Mouse (Mus musculus): ENCODE measurements at regions not wholly inside any gene's neighbourhood (a gene's known extent, or its start where the extent isn't known, plus 50 kb on each side); places are given as distances from the start of the nearest gene placed in this dataset.
"Not testable (repeated sequence)": the region's sequence is repeated elsewhere in the genome, so short reads cannot be mapped to it uniquely, and the experiment has no call there.

DNA sequence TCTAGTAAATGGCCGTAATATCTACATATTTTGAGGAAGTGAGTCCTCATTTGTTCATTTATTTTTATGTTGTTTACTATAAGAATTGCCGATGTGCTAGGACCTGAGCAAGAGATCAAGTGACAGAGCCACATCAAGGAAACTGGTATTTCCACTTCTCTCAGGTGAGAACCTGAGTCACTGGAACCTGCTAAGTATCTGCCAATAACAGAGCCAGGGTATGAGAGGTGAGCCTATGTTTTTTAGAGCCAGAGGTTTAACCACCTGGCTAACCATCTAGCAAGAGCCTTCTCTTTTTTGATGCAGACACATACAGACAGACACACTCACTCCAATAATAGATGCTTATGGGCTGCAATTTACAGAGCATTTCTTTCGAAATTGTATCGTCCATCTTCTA is 101.2 kb upstream of the Fam78b start:
- no peak for DNase-seq (ENCODE audit: low read depth, low spot score)

DNA sequence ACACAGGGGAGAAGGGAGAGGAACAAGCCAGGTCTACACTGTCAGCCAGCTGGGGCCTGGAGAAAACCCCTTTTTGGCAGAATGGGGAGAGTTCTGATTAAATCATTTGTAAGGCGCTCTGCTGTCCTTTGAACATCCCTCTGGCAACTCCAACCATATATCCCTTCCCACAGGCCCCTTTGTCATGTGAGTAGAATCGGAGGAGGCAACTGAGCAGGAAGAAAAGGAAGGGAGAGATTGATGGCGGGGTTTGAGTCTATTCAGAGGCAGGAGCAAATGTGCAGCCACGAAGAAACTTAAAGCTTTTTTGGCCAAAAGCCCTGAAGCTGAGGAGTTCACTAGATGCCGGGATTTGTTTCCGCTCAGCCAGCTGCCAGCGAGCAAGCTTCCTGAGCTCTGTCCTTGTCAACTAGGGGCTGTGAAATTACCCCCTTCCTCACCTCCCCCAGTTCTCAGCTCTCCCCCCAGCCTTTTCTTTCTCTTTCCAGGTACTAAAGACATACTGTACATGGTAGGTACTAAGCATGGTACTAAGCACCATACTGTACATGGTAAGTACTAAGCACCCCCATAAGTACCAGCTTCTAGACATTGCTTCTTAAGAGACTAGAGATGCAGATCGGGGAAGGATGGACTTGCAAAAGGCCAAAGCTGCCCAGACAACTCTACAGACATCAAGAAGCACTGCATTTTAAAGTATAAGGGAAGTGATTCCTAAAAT is 100.6 kb upstream of the Fam78b start:
- no peak for DNase-seq (ENCODE audit: low read depth, low spot score)

GRCm38 (mm10) chr1:166901574-166901973 is 99.6 kb upstream of the Fam78b start:
- DNase-seq (ENCODE audit: low read depth, low spot score), result no peak

GRCm38 (mm10) chr1:166903417-166903816 is 97.8 kb upstream of the Fam78b start:
- no peak for DNase-seq (ENCODE audit: low read depth, low spot score)

DNA sequence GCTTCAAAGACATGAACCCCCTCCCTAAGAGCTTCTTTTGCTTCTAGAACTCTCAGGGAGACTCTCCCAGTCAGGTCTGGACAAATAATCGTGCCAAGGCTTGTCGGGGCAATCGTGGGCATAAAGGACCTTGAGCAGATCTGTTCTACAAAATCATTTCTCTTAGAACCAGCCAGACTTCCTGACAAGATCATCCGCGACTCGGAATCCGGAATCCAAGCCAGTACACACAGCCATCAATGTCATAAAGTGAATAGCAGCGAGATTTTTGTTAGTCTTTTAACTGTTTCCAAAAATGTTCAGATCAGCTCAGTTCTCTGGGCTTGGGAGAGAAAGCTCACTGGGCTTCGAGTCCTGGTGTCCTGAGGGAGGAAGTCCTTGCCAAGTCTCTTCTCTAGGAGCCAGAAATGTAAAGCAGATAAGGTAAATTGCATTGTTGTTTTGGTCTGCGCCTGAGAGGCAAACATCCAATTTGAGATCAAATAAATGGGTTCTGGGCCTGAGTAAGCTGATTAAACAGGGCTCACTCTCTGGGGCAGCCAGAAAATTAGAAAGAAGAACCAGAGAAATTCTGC is 92.9 kb upstream of the Fam78b start:
- no peak for DNase-seq (ENCODE audit: low read depth, low spot score)

DNA sequence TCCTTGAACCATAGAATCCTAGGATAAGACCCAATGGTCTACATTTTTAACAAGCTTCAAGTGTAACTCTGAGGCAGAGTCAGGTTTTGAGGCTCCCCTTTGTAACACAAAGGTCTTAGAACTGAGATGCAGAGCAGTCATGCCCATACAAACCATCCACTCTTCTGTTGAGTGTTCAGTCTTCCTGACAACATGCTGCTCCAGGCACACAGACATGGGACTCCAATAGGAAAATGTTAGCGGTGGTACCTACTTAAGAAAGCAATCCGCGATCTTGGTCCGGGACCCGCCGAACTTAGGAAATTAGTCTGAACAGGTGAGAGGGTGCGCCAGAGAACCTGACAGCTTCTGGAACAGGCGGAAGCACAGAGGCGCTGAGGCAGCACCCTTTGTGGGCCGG is 89.0 kb upstream of the Fam78b start:
- DNase-seq (ENCODE audit: low read depth, low spot score), result peak; percentile 4

GRCm38 (mm10) chr1:166922911-166923712 is 78.1 kb upstream of the Fam78b start:
- DNase-seq (ENCODE audit: low read depth, low spot score), result no peak

GRCm38 (mm10) chr1:166923713-166923975 is 77.6 kb upstream of the Fam78b start:
- DNase-seq (ENCODE audit: low read depth, low spot score), result no peak

GRCm38 (mm10) chr1:166924126-166924525 is 77.1 kb upstream of the Fam78b start:
- DNase-seq (ENCODE audit: low read depth, low spot score), result no peak

GRCm38 (mm10) chr1:166926078-166926477 is 75.1 kb upstream of the Fam78b start:
- DNase-seq (ENCODE audit: low read depth, low spot score), result no peak

DNA sequence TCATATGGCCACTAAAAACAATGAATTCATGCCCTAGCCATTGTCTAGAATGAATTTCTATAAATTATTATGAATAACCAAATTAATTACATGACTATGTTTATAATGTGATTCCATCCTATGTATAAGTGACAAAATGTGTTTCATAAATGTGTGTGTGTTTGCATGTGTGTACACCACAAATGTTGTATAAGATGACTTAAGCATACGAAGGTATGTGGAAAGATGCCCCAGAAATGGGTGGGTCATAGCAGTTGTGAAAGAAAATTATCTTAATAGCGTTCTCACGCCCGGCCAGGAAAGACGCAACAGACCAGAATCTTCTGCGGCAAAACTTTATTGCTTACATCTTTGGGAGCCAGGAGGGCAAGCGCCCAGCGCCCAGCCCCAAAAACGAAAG is 61.5 kb upstream of the Fam78b start:
- not testable (repeated sequence) for DNase-seq (ENCODE audit: low read depth, low spot score)

GRCm38 (mm10) chr1:166940146-166941076 is 60.8 kb upstream of the Fam78b start:
- not testable (repeated sequence) for DNase-seq (ENCODE audit: low read depth, low spot score)

DNA sequence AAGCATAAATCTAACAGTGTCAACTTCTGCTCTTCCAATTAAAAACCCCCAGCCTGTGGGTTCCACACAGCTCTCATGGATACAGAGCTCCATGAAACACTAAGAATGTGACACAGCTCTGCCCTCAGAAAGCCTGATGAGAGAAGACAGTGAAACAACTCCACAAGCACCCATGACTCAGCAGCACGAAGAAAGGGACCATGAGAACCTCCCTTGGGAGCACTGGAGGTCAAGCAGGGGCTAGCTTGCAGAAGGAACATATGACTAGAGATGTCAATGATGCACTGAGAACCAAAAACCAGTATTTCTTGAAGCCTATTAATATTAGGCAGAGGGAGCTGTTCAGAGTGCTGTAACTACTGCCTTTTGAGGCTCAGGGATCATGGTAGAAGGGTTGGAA is 59.0 kb upstream of the Fam78b start:
- no peak for DNase-seq (ENCODE audit: low read depth, low spot score)

GRCm38 (mm10) chr1:166944540-166944939 is 56.7 kb upstream of the Fam78b start:
- DNase-seq (ENCODE audit: low read depth, low spot score), result no peak

GRCm38 (mm10) chr1:166947844-166948702 is 53.1 kb upstream of the Fam78b start:
- no peak for DNase-seq (ENCODE audit: low read depth, low spot score)
